Mouse (Mus musculus): Measurements from ENCODE around the gene Gabrg1. TPM values are rescaled to one million over a fixed set of nuclear protein-coding genes. Genes with fewer than 3 reads are reported as not detected.

The Gabrg1 gene
- polyA plus RNA-seq (2015; fragmentation: Nextera tagmentation; extraction: Ambion mirVana), result 14.5 and 17.4 TPM in 2 replicates

DNA sequence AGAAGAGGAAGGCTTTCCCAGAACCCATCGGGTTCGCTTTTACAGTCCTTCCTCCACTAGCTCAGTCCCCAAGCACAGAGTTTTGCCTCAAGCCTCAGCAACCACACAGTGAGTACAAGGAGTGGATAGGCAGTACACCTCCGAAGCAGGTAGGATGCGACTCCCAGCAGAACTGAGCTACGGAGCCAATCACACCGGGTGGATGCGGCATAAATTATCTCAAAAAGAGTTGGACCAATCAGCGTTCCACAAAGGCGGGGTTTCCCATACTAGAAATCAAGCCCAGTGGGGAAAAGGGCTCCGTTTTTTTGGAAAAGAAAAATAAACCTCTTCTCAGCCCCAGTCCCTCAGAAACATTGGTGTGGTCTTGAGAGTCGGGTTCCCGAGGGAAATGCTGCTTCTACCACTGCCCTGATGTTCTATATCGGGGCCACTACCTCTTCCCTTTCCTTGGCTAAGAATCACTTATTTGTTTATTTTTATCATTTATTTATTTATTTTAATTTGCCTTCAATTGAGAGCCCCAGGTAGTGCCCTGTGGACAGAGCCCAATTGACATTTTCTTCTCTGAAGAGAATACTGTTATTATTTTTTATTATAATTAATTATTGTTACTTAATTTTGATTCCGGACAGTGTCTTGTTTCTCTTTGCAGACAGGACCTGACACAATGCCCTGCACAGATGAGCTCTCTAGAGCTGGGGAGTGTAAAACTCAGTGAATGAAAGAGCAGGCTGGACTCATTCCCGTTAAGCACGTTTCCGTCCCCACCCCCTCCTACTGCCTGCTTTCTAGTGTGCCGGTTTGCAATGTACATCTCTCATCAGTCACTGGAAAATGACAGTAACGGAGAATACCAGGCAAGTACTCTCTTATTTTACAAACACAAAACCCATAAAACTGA lies at the start of gene Gabrg1:
Gene Gabrg1, minus strand, starts transcription at position 426 of the 904 bp plus-strand sequence.
- Histone ChIP-seq H3K4me1 (no peaks in the 10 kb centered on the region), H3K9me3 (no peaks in the 10 kb centered on the region), H3K27ac (peak within 1 kb of the TSS; percentile 90), H3K9ac (peak within 1 kb of the TSS; percentile 40), H3K27me3 (replicated peaks) (no peaks in the 10 kb centered on the region), H3K4me3 (peak within 1 kb of the TSS; percentile 47), H3K4me2 (peak within 1 kb of the TSS; percentile 64), H3K36me3 (replicated peaks) (no peaks in the 10 kb centered on the region)
- peak; percentile 96 for ATAC-seq (replicated peaks)
- under 1% methylated on average over 19 of the region's 19 CpGs for WGBS

DNA sequence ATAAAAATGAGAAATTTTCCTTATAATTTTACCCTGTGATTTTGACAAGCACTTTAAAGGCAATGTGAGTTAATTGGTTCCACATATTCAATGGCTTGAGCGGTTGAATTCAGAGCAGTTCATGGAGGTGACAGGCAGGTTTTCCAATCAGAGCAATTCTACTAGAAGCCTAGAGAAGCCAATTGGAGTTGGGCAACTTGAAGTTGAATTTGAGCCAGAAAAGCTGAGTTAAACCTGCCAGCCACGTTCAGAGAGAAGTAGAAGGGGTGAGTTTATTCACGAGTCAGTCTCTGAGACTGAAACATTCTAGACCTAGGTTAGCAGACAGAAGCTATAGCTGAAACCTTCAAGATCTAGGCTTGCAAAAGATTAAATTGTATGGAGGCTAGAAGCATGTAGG lies 41.6 kb upstream of the Gabrg1 start:
- no peak overlapping the region for H3K9ac ChIP-seq
- no peaks in the 10 kb centered on the region for H3K27me3 ChIP-seq (replicated peaks)
- no peak overlapping the region for H3K27ac ChIP-seq
- no peak overlapping the region for H3K4me3 ChIP-seq
- H3K36me3 ChIP-seq (replicated peaks), result no peaks in the 10 kb centered on the region
- no peaks in the 10 kb centered on the region for H3K4me1 ChIP-seq
- ATAC-seq (replicated peaks), result no peak
- no peaks in the 10 kb centered on the region for H3K9me3 ChIP-seq
- no peak overlapping the region for H3K4me2 ChIP-seq
- 90% methylated on average over 3 of the region's 3 CpGs for WGBS

DNA sequence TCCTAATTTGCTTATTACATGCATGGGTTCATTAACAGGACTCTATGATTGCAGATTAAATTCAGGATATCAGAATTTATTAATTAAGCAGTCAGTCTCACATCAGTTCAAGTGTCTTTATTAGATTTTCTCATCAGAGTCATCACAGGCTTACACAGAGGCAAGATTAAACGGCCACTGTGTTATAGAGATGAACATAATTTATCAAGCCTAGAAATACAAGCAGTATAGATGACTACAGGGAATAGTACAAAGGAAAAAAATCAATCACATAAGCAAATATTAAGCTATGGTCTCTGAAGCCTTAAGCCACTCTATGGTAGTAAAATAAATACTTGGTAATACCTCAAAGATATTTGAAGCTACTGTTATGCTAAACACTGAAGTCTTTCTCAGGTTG lies 27.7 kb upstream of the Gabrg1 start:
- peak; percentile 77 for ATAC-seq (replicated peaks)
- no peaks in the 10 kb centered on the region for H3K27me3 ChIP-seq (replicated peaks)
- no peaks in the 10 kb centered on the region for H3K36me3 ChIP-seq (replicated peaks)
- H3K4me1 ChIP-seq, result no peaks in the 10 kb centered on the region
- H3K27ac ChIP-seq, result no peak overlapping the region
- no peak overlapping the region for H3K4me2 ChIP-seq
- no peak overlapping the region for H3K9ac ChIP-seq
- H3K9me3 ChIP-seq, result no peaks in the 10 kb centered on the region
- WGBS, result 50% methylated on average over 1 of the region's 1 CpGs
- H3K4me3 ChIP-seq, result no peak overlapping the region

DNA sequence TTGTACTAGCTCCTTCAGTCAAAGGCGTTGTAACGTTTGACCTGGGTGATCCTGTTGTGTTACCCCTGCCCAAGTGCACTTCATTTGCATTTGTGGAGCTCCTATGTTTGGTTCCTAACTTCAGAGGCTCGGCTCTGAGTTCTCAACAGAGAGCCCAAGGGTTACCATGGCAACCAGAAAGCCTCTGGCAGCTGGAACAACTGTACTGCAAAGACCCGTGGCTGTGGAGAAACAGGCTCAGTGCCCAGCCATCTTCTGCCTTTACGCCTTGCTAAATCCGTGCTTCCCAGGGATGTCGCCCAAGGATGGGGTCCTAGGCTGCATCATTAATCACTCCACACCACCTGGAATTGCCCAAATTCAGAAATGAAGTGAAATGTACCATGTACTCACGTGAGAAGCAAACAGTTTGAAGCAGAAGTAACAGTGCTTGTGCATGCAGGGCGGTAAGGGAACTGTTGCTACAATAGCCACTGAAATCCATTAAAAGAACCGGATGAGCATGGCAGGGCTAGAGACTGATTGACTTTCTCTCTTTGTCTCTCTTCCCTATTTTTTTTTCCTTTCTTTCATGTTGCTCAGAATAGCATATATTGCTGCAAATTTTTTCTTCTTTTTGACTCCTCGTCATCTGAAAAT lies 798 bp upstream of the Gabrg1 start:
- Histone ChIP-seq H3K4me2 (peak overlapping the region; percentile 64), H3K9me3 (no peaks in the 10 kb centered on the region), H3K36me3 (replicated peaks) (no peaks in the 10 kb centered on the region), H3K4me1 (no peaks in the 10 kb centered on the region), H3K9ac (peak overlapping the region; percentile 40), H3K27ac (peak overlapping the region; percentile 90), H3K27me3 (replicated peaks) (no peaks in the 10 kb centered on the region), H3K4me3 (peak overlapping the region; percentile 47)
- WGBS, result 3% methylated on average over 11 of the region's 11 CpGs
- peak; percentile 96 for ATAC-seq (replicated peaks)

DNA sequence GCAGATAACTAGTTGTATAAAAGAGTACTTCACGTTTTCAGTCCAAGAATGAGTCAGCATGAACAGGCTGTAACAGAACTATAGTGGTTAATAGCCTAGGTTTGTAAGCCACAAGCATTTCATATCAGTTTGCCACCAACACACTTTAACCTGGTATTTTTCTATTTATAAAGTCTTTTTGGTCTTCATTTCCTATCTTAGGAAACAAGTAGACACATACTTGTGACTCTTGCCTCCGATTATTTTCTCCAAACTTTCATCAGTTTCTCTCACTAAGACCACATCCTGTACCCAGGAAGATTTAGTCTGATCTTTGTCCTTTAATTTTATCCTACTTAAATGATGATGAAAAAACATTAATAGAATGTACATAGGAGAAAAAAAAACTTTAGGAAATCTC lies 23.7 kb downstream of the Gabrg1 start:
- H3K4me2 ChIP-seq, result no peak overlapping the region
- 90% methylated on average over 2 of the region's 2 CpGs for WGBS
- no peak overlapping the region for H3K27ac ChIP-seq
- H3K9ac ChIP-seq, result no peak overlapping the region
- no peaks in the 10 kb centered on the region for H3K36me3 ChIP-seq (replicated peaks)
- H3K27me3 ChIP-seq (replicated peaks), result no peaks in the 10 kb centered on the region
- H3K9me3 ChIP-seq, result no peaks in the 10 kb centered on the region
- ATAC-seq (replicated peaks), result no peak
- no peaks in the 10 kb centered on the region for H3K4me1 ChIP-seq
- H3K4me3 ChIP-seq, result no peak overlapping the region

DNA sequence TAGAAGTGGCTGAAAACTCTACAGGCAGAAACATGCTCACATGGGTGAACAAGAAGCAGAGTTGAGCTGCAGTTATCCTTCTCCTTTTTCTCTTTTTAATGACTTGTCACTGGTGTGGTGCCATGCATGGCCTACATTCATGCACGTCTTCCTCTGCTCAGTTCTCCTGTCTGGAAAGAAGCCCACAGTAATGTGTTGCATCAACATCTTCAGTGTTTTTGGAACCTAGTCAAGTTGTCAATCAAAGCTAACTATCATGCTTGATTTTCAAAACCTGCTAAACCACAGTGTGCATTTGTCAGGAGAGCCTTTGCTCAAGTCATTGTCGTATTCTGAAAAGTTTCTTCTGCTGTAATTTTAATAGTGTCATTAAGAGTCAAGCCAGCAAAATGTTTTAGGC lies 106.3 kb downstream of the Gabrg1 start:
- Histone ChIP-seq H3K4me2 (no peak overlapping the region), H3K36me3 (replicated peaks) (no peaks in the 10 kb centered on the region), H3K27ac (no peak overlapping the region), H3K4me3 (no peak overlapping the region), H3K9ac (no peak overlapping the region), H3K4me1 (no peaks in the 10 kb centered on the region), H3K9me3 (no peaks in the 10 kb centered on the region), H3K27me3 (replicated peaks) (no peaks in the 10 kb centered on the region)
- 84% methylated on average over 2 of the region's 2 CpGs for WGBS
- ATAC-seq (replicated peaks), result no peak

DNA sequence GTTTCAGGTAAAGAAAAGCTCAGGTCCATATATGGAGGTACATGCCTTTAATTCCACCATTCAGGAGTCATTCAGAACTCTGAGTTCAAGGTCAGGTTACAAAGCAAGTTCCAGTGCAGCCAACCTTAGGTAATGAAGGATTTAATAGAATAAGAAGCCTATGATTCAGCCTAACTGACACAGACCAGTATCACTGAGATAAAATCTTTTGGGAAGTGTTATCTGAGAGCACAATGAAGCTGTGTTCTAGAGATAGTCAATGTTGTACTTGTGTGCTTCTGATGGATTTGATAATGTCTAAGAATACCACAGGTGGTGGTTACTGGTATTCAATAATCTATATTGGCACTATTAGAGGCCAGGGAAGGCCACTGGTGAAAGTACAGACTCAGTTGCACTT lies 138.1 kb downstream of the Gabrg1 start:
- H3K4me2 ChIP-seq, result no peak overlapping the region
- H3K4me1 ChIP-seq, result no peaks in the 10 kb centered on the region
- no peak overlapping the region for H3K4me3 ChIP-seq
- H3K9me3 ChIP-seq, result no peaks in the 10 kb centered on the region
- no peak overlapping the region for H3K27ac ChIP-seq
- no peaks in the 10 kb centered on the region for H3K36me3 ChIP-seq (replicated peaks)
- no peak overlapping the region for H3K9ac ChIP-seq
- H3K27me3 ChIP-seq (replicated peaks), result no peaks in the 10 kb centered on the region
- no peak for ATAC-seq (replicated peaks)

Data from midbrain, embryonic 15.5 days (tissue).